Mouse (Mus musculus): ENCODE measurements around the gene Ralgapa2.

Gene Ralgapa2

GRCm38 (mm10) chr2:146221076-146221928 lies 290.8 kb downstream of the Ralgapa2 start, which contains the start of gene Insm1:
Insm1 (plus strand) TSS chr2:146221921.
- no peak for DNase-seq (ENCODE audit: low spot score)

GRCm38 (mm10) chr2:146220591-146221075 lies 291.5 kb downstream of the Ralgapa2 start:
- DNase-seq (ENCODE audit: low spot score): no peak

DNA sequence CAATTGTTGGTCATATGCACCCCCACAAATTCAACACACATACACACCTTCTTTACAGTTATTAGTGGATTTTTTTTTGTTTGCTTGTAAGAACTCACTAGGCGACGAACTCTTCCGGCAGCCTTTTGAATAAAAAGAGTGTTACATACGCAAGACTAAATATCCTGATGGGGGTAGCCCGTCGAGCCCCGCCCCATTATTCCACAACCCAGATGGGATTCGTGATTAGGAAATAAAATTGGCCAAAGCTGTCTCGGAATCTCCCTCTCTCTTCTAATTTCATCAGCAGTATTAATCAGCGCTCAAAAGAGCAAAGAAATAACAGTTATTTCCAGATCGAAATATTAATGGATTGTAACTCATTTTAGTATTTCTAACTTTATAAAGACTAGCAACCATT lies 292.4 kb downstream of the Ralgapa2 start:
- no peak for DNase-seq (ENCODE audit: low spot score)

- no peak for DNase-seq (ENCODE audit: low spot score)
These were observed 293.1 kb downstream of the Ralgapa2 start for GRCm38 (mm10) chr2:146218881-146219535.

DNA sequence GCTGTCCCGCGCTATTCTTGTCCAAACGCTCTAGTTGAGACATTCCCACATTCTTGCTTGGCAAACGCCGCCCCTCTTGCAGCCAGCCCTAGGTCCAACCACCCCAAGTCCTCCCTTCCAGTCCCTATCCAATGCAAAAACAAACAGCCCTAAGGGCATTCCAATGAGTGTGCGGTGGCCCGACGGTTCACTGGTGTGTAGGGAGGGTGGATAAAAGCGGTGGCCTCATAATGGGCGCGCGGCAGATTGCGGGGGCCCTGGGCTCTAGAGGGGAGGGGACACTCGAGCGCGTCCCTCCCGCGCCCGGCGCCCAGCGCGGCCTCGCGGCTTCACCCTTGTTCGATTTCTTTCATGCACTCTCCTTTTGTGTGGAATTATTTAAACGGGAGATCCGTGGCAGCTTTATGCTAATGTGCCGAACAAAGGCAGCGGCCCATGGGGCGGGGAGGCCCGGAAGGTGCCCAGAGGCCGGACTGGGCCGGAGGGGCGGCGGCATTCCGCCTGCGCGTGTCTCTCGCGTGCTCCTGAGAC lies 293.9 kb downstream of the Ralgapa2 start:
- no peak for DNase-seq (ENCODE audit: low spot score)

- no peak for DNase-seq (ENCODE audit: low spot score)
These were observed 294.7 kb downstream of the Ralgapa2 start for GRCm38 (mm10) chr2:146217227-146217980.

- no peak for DNase-seq (ENCODE audit: low spot score)
These were observed 295.8 kb downstream of the Ralgapa2 start for GRCm38 (mm10) chr2:146216111-146217064.

DNA sequence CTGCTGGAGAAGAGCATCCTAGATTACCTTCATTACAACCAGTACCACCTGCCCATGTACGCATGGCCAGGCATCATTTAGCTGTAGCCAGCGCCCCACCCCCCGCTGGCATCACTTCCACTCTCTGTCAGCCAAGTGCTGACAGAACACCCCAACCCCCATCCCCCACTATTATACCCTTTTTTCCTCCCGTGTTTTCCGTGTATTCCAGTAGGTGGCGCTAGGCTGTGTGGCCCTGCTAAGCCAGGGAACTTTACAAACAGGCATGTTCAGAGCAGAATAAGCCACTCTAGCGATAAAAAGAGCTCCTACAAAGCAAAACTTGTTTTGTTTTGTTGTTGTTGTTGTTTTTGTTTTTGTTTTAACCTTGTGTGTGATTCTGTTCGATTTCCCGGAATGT lies 297.4 kb downstream of the Ralgapa2 start:
- no peak for DNase-seq (ENCODE audit: low spot score)

- DNase-seq (ENCODE audit: low spot score): no peak
These were observed 301.2 kb downstream of the Ralgapa2 start for GRCm38 (mm10) chr2:146210968-146211367.

DNA sequence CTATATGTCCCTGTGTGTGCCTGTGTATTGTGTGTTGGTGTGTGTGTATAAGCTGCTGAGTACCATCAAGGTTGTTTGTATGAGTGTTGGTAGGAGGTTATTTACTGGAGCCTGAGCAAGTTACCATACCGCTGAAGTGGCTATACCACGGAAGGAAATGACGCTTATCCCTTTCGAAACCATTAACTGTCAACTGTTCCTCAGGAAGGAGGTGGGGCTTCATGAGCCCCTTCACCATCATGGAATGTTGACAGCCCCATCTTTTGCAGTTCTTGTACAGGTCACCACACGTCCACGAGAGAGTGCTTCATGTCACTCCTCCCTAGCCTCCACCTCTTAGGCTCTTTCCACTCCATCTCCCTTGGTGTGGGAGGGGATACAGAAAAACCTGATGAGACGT lies 314.2 kb downstream of the Ralgapa2 start:
- DNase-seq (ENCODE audit: low spot score): no peak

DNA sequence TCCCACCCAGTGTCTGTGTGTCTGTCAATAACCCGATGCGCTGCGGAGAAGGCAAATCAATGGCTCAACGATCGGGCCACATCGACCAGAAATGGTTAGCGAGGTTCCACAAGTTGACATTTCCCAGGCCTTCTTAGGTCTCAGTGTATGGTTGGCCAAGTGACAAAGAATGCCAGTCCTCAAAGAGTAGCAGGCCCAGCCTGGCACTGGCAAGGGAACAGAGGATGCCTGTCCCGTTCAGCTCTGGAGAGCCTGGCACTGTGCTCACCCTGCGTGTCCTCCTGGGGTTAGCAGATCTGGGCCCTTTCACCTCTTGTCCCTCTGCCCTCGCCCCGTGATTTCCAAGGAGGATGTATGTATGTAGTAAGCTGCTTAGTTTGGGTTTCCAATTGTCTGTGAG lies 316.0 kb downstream of the Ralgapa2 start:
- DNase-seq (ENCODE audit: low spot score): no peak

Data from ovary, postnatal 10 days (tissue).